In the genomic region with DNA sequence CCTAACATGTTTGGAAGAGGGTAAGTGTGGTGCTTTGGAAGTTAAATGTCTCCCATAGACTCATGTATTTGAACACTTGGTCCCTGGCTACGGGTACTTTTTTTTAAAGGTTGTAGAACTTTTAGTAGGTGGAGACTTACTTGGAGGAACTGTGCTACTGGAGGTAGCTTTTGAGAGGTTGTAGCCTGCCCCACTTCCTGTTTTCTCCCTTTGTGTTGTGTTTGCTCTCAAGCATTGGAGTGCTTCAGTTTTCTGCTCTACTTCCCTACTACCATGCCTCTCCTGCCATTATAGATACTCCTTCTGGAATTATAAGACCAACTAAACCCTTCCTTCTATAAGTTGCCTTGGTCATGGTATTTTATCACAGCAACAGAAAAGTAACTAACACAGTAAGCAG, we compare ENCODE assay signal across 26 mouse cellular contexts. TPM values are rescaled to one million over a fixed set of nuclear protein-coding genes. Genes with fewer than 3 reads are reported as not detected.
"Had no signal": no experiment of that assay in that cellular context is flagged by ENCODE, and none has a peak within 500 bp of the region (broad histone marks: within the 10 kb centered on the region; RNA-seq: fewer than 3 reads in every experiment).

No protein-coding gene starts in this region.

- H3K27me3 ChIP-seq: heart, embryonic 15.5 days; intestine, embryonic 15.5 days had no signal

- H3K4me1 ChIP-seq: heart, embryonic 13.5 days; heart, embryonic 15.5 days; hindbrain, embryonic 12.5 days; intestine, embryonic 15.5 days; limb, embryonic 13.5 days; limb, embryonic 15.5 days; liver, embryonic 12.5 days had no signal

- H3K4me2 ChIP-seq: heart, embryonic 11.5 days; heart, embryonic 13.5 days; heart, embryonic 15.5 days; hindbrain, embryonic 12.5 days; hindbrain, embryonic 14.5 days; intestine, embryonic 15.5 days; limb, embryonic 13.5 days; limb, embryonic 15.5 days; liver, embryonic 12.5 days had no signal

- ATAC-seq: hindbrain, embryonic 16.5 days; inflammation-experienced regulatory T-cells, adult 6 months; intestine, embryonic 15.5 days; intestine, postnatal 0 days; liver, embryonic 12.5 days had no signal

- H3K36me3 ChIP-seq: heart, embryonic 13.5 days; heart, embryonic 15.5 days; hindbrain, embryonic 10.5 days; hindbrain, embryonic 12.5 days; intestine, embryonic 15.5 days; limb, embryonic 13.5 days; limb, embryonic 15.5 days; liver, embryonic 12.5 days had no signal

- H3K9ac ChIP-seq: heart, embryonic 13.5 days; heart, embryonic 15.5 days; hindbrain, embryonic 12.5 days; hindbrain, embryonic 14.5 days; intestine, embryonic 15.5 days; limb, embryonic 13.5 days; limb, embryonic 15.5 days; liver, embryonic 12.5 days; liver, embryonic 14.5 days had no signal

- H3K9me3 ChIP-seq: heart, embryonic 13.5 days; heart, embryonic 15.5 days; hindbrain, embryonic 10.5 days; hindbrain, embryonic 12.5 days; intestine, embryonic 15.5 days; limb, embryonic 13.5 days; limb, embryonic 15.5 days; liver, embryonic 12.5 days had no signal

- H3K4me3 ChIP-seq: heart, embryonic 13.5 days; heart, embryonic 15.5 days; hindbrain, embryonic 10.5 days; hindbrain, embryonic 12.5 days; intestine, embryonic 15.5 days; limb, embryonic 13.5 days; limb, embryonic 15.5 days; liver, embryonic 12.5 days had no signal

- H3K27ac ChIP-seq: heart, embryonic 13.5 days; heart, embryonic 15.5 days; hindbrain, embryonic 10.5 days; hindbrain, embryonic 12.5 days; hindbrain, embryonic 14.5 days; intestine, embryonic 15.5 days; limb, embryonic 13.5 days; limb, embryonic 15.5 days; liver, embryonic 12.5 days; liver, embryonic 14.5 days had no signal

- DNase-seq: gastrocnemius, postnatal 14 days; gastrocnemius, postnatal 36 days; heart, adult 11 months; heart, postnatal 4 days; kidney, adult 18-20 months; kidney, adult 8-10 months; kidney, postnatal 10 days; kidney, postnatal 25 days; kidney, postnatal 4 days; layer of hippocampus, adult 9-11 months; layer of hippocampus, postnatal 36 days; left cerebral cortex, postnatal 4 days had no signal

RNA-seq across cellular contexts. Expression of a gene that starts 5.3 kb away (rescaled TPM):
- polyA plus RNA-seq: inflammation-experienced regulatory T-cells, adult 6 months had no signal
